8 mouse cellular contexts compared by ENCODE assay signal in genomic region chr15:102105360-102105759, GRCm38 (mm10). TPM values are rescaled to one million over a fixed set of nuclear protein-coding genes. Genes with fewer than 3 reads are reported as not detected.
A peak's percentile ranks its signal among the peaks of the same experiment; 100 is the strongest.
DNase-seq lines count a peak whose midpoint lies in the region; ATAC-seq and TF ChIP-seq lines count a peak whose summit lies in the region.

No protein-coding gene starts in this region.

- H3K4me1 ChIP-seq in heart, embryonic 10.5 days: peaks cover 96% of the 10 kb centered on the region
- peaks cover 92% of the 10 kb centered on the region for H3K4me1 ChIP-seq in embryonic facial prominence, embryonic 10.5 days
- H3K4me1 ChIP-seq in limb, embryonic 14.5 days (ENCODE audit: control insufficient read depth, insufficient read depth, low read length): peaks cover 63% of the 10 kb centered on the region

- peaks cover 25% of the 10 kb centered on the region for H3K27me3 ChIP-seq in heart, embryonic 10.5 days (ENCODE audit: insufficient read depth, poor library complexity, severe bottlenecking)
- H3K27me3 ChIP-seq in embryonic facial prominence, embryonic 10.5 days (replicated peaks; ENCODE audit: low read depth, poor library complexity, severe bottlenecking): peaks cover 69% of the 10 kb centered on the region
- no peaks in the 10 kb centered on the region for H3K27me3 ChIP-seq in limb, embryonic 14.5 days (ENCODE audit: control insufficient read depth, insufficient read depth, low read length)

- DNase-seq in heart, adult 11 months: peak; percentile 99
- DNase-seq in heart, embryonic 10.5 days (ENCODE audit: low spot score): no peak
- no peak for DNase-seq in embryonic facial prominence, embryonic 10.5 days (ENCODE audit: low spot score)
- DNase-seq in heart, postnatal 36 days: peak; percentile 78 to 84
- no peak for DNase-seq in limb, embryonic 14.5 days (ENCODE audit: low spot score)
- DNase-seq in urinary bladder, postnatal 36 days (ENCODE audit: low spot score in 2 of 2): peak; percentile 68 to 84
- DNase-seq in T-cell, adult 2 months (ENCODE audit: low spot score): no peak
- DNase-seq in layer of hippocampus, adult 11-12 months (ENCODE audit: low spot score): no peak

- no peak overlapping the region for H3K4me3 ChIP-seq in heart, embryonic 10.5 days
- H3K4me3 ChIP-seq in embryonic facial prominence, embryonic 10.5 days: 0 out of 2 replicates have a peak overlapping the region, but pooled peaks have one; percentile 13
- peak overlapping the region; percentile 33 for H3K4me3 ChIP-seq in limb, embryonic 14.5 days (replicated peaks; ENCODE audit: low read length)

- 58% methylated on average over 5 of the region's 5 CpGs for WGBS in heart, embryonic 10.5 days
- 60% methylated on average over 5 of the region's 5 CpGs for WGBS in embryonic facial prominence, embryonic 10.5 days
- 57% methylated on average over 5 of the region's 5 CpGs for WGBS in limb, embryonic 14.5 days

- peaks cover 31% of the 10 kb centered on the region for H3K36me3 ChIP-seq in heart, embryonic 10.5 days
- peaks cover 34% of the 10 kb centered on the region for H3K36me3 ChIP-seq in embryonic facial prominence, embryonic 10.5 days (replicated peaks)
- H3K36me3 ChIP-seq in limb, embryonic 14.5 days (ENCODE audit: control insufficient read depth, insufficient read depth, low read length): peaks cover 47% of the 10 kb centered on the region

- no peak overlapping the region for H3K27ac ChIP-seq in heart, embryonic 10.5 days
- no peak overlapping the region for H3K27ac ChIP-seq in embryonic facial prominence, embryonic 10.5 days (replicated peaks)
- H3K27ac ChIP-seq in limb, embryonic 14.5 days (replicated peaks; ENCODE audit: low read depth, low read length): peak overlapping the region; percentile 73

- H3K9ac ChIP-seq in limb, embryonic 14.5 days (ENCODE audit: low read depth, low read length, severe bottlenecking): no peak overlapping the region

- no peak for TF ChIP-seq POLR2A in limb, embryonic 14.5 days (IDR thresholded peaks at IDR 0.05; ENCODE audit: borderline replicate concordance, extremely low read depth, insufficient read depth, insufficient read length)

- H3K4me2 ChIP-seq in limb, embryonic 14.5 days (replicated peaks; ENCODE audit: low read depth, low read length, severe bottlenecking): peak overlapping the region; percentile 78

- ATAC-seq in limb, embryonic 14.5 days (ENCODE audit: low FRiP score, low read depth): no peak

- intact Hi-C loops in heart, postnatal 36 days (cut with DNase I): loop anchor here (5.0 kb wide), 1 partner anchor 42 kb away; no protein-coding TSS in a partner anchor

- H3K9me3 ChIP-seq in heart, embryonic 10.5 days: no peaks in the 10 kb centered on the region
- no peaks in the 10 kb centered on the region for H3K9me3 ChIP-seq in embryonic facial prominence, embryonic 10.5 days
- no peaks in the 10 kb centered on the region for H3K9me3 ChIP-seq in limb, embryonic 14.5 days (ENCODE audit: control insufficient read depth, low read length)

RNA-seq across cellular contexts. Expression of gene Tns2, which starts 5.1 kb away (rescaled TPM):
- polyA plus RNA-seq in heart, embryonic 10.5 days (2016; fragmentation: Nextera tagmentation; extraction: Ambion mirVana): 19.8 and 19.9 TPM in 2 replicates
- 12.3 and 14.9 TPM in 2 replicates for polyA plus RNA-seq in embryonic facial prominence, embryonic 10.5 days (2016; fragmentation: Nextera tagmentation; extraction: Ambion mirVana)
- total RNA-seq in heart, postnatal 36 days (2021): 100 to 1,000 TPM; 128 to 129 TPM
- 114 and 134 TPM in 2 replicates for polyA plus RNA-seq in limb, embryonic 14.5 days (2012; rRNA removed)
- polyA plus RNA-seq in limb, embryonic 14.5 days (2014; fragmentation: Nextera tagmentation; extraction: Ambion mirVana): 62.5 and 66.3 TPM in 2 replicates

RNA-seq across cellular contexts. Expression of gene Spryd3, which starts 30.7 kb away (rescaled TPM):
- 19.0 and 19.4 TPM in 2 replicates for polyA plus RNA-seq in heart, embryonic 10.5 days (2016; fragmentation: Nextera tagmentation; extraction: Ambion mirVana)
- 12.7 and 13.2 TPM in 2 replicates for polyA plus RNA-seq in embryonic facial prominence, embryonic 10.5 days (2016; fragmentation: Nextera tagmentation; extraction: Ambion mirVana)
- 10 to 100 TPM; 14.8 to 14.9 TPM for total RNA-seq in heart, postnatal 36 days (2021)
- 37.4 and 39.8 TPM in 2 replicates for polyA plus RNA-seq in limb, embryonic 14.5 days (2012; rRNA removed)
- 18.7 and 18.9 TPM in 2 replicates for polyA plus RNA-seq in limb, embryonic 14.5 days (2014; fragmentation: Nextera tagmentation; extraction: Ambion mirVana)

RNA-seq across cellular contexts. Expression of gene Eif4b, which starts 31.8 kb away (rescaled TPM):
- polyA plus RNA-seq in heart, embryonic 10.5 days (2016; fragmentation: Nextera tagmentation; extraction: Ambion mirVana): 85.5 and 99.6 TPM in 2 replicates
- polyA plus RNA-seq in embryonic facial prominence, embryonic 10.5 days (2016; fragmentation: Nextera tagmentation; extraction: Ambion mirVana): 133 and 136 TPM in 2 replicates
- total RNA-seq in heart, postnatal 36 days (2021): 100 to 1,000 TPM; 149 to 165 TPM
- 165 and 199 TPM in 2 replicates for polyA plus RNA-seq in limb, embryonic 14.5 days (2012; rRNA removed)
- polyA plus RNA-seq in limb, embryonic 14.5 days (2014; fragmentation: Nextera tagmentation; extraction: Ambion mirVana): 133 and 134 TPM in 2 replicates

RNA-seq across cellular contexts. Expression of gene Igfbp6, which starts 38.8 kb away (rescaled TPM):
- polyA plus RNA-seq in heart, embryonic 10.5 days (2016; fragmentation: Nextera tagmentation; extraction: Ambion mirVana): 0.64 and 0.67 TPM in 2 replicates
- 0.26 and 0.36 TPM in 2 replicates for polyA plus RNA-seq in embryonic facial prominence, embryonic 10.5 days (2016; fragmentation: Nextera tagmentation; extraction: Ambion mirVana)
- total RNA-seq in heart, postnatal 36 days (2021): 10 to 100 TPM; 31.4 to 40.9 TPM
- polyA plus RNA-seq in limb, embryonic 14.5 days (2012; rRNA removed): 6.2 and 8.1 TPM in 2 replicates
- polyA plus RNA-seq in limb, embryonic 14.5 days (2014; fragmentation: Nextera tagmentation; extraction: Ambion mirVana): 11.7 and 11.9 TPM in 2 replicates

RNA-seq across cellular contexts. Expression of gene Soat2, which starts 45.0 kb away (rescaled TPM):
- polyA plus RNA-seq in heart, embryonic 10.5 days (2016; fragmentation: Nextera tagmentation; extraction: Ambion mirVana): 2.0 and 7.9 TPM in 2 replicates
- polyA plus RNA-seq in embryonic facial prominence, embryonic 10.5 days (2016; fragmentation: Nextera tagmentation; extraction: Ambion mirVana): 0.09 and 0.18 TPM in 2 replicates
- not detected for total RNA-seq in heart, postnatal 36 days (2021)
- 0.87 and 1.1 TPM in 2 replicates for polyA plus RNA-seq in limb, embryonic 14.5 days (2012; rRNA removed)
- polyA plus RNA-seq in limb, embryonic 14.5 days (2014; fragmentation: Nextera tagmentation; extraction: Ambion mirVana): 0.48 and 0.76 TPM in 2 replicates

Comparison
In these comparisons a context has a peak if more than half of its experiments do, and no peak if none do; other contexts are left out.
1. DNase-seq: peak in heart, adult 11 months (single experiment), heart, postnatal 36 days (2 of 2) and urinary bladder, postnatal 36 days (2 of 2); none in heart, embryonic 10.5 days (single experiment), embryonic facial prominence, embryonic 10.5 days (single experiment), limb, embryonic 14.5 days (single experiment), T-cell, adult 2 months (single experiment) and layer of hippocampus, adult 11-12 months (single experiment).